Comparison of ENCODE assay signal across 8 mouse cellular contexts in the genomic region with DNA sequence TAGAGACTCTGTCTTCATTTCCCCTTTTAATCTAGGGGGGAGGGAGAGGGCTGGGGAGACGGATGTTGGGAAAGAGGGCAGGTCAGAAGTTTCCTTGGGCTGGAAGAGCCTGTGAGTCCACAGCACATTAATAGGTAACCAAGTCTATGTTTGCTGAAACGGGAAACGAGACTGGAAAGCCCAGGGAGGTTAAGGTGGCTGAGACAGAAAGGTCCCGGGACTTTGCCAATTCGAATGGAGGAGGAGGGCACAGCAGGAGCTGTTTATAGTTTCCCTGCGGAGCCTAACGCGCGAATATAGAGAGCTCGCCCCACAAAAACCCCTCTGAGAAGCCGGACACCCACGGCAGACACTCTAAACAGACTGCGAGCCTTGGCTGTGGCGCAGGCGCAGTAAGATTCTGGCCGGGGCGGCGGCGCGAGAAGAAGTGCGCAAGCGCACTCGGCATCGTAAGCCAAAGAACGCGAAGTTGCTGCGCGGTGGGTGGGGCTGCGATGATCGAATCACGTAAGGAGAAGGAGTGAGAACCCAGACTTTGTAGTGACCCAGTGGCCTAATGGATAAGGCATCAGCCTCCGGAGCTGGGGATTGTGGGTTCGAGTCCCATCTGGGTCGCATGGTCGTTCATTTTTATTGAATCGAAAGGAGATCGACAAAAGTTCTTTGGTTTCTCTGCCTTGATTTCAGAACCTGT. TPM values are rescaled to one million over a fixed set of nuclear protein-coding genes. Genes with fewer than 3 reads are reported as not detected.
DNase-seq lines count a peak whose midpoint lies in the region; ATAC-seq lines count a peak whose summit lies in the region.

No protein-coding gene starts in this region.

- WGBS in hindbrain, embryonic 13.5 days: under 1% methylated on average over 37 of the region's 37 CpGs

- peak overlapping the region; percentile 82 for H3K9ac ChIP-seq in hindbrain, embryonic 13.5 days

- peak; percentile 96 for DNase-seq in Muller cell, postnatal 12 days (ENCODE audit: inconsistent ontology term)
- DNase-seq in cerebellum, adult 9-11 months: peak; percentile 99
- peak; percentile 94 to 98 for DNase-seq in frontal cortex, postnatal 10 days (ENCODE audit: low spot score in 2 of 2)
- peak; percentile 100 for DNase-seq in layer of hippocampus, postnatal 25 days (ENCODE audit: extremely low spot score in 1 of 2, low spot score in 1 of 2)
- peak; percentile 98 for DNase-seq in lung, postnatal 25 days (ENCODE audit: low spot score)
- DNase-seq in retina, embryonic 14.5 days (ENCODE audit: low spot score): peak; percentile 100
- DNase-seq in thymus, postnatal 4 days: peak; percentile 97

- peak overlapping the region; percentile 94 for H3K27ac ChIP-seq in hindbrain, embryonic 13.5 days

- H3K9me3 ChIP-seq in hindbrain, embryonic 13.5 days: no peaks in the 10 kb centered on the region

- ATAC-seq in hindbrain, embryonic 13.5 days (ENCODE audit: low FRiP score): peak; percentile 96

- no peaks in the 10 kb centered on the region for H3K27me3 ChIP-seq in hindbrain, embryonic 13.5 days

- H3K4me2 ChIP-seq in hindbrain, embryonic 13.5 days: peak overlapping the region; percentile 60

- no peaks in the 10 kb centered on the region for H3K36me3 ChIP-seq in hindbrain, embryonic 13.5 days

- peaks cover 9% of the 10 kb centered on the region for H3K4me1 ChIP-seq in hindbrain, embryonic 13.5 days (replicated peaks)

- peak overlapping the region; percentile 61 for H3K4me3 ChIP-seq in hindbrain, embryonic 13.5 days

RNA-seq across cellular contexts. Expression of a gene that starts 13.0 kb away (rescaled TPM):
- 5.4 and 5.6 TPM in 2 replicates for polyA plus RNA-seq in hindbrain, embryonic 13.5 days (2015; fragmentation: Nextera tagmentation; extraction: Ambion mirVana)
- 1 to 10 TPM; 3.1 to 3.6 TPM for total RNA-seq in layer of hippocampus, postnatal 25 days (2021)

RNA-seq across cellular contexts. Expression of a gene that starts 13.1 kb away (rescaled TPM):
- 189 TPM in 2 replicates for polyA plus RNA-seq in hindbrain, embryonic 13.5 days (2015; fragmentation: Nextera tagmentation; extraction: Ambion mirVana)
- 10 to 100 TPM; 22.0 to 26.8 TPM for total RNA-seq in layer of hippocampus, postnatal 25 days (2021)

Comparison
In these comparisons a context has a peak if more than half of its experiments do, and no peak if none do; other contexts are left out.
1. Peak in every context shown above with its lines: DNase-seq, ATAC-seq, H3K4me3 ChIP-seq and H3K27ac ChIP-seq.